Mouse (Mus musculus) liver, postnatal 0 days (tissue): ENCODE results near the gene Phf21a.

Source experiments
- CTCF ChIP-seq: sonication (generic); IDR thresholded peaks from 2 replicates; pipeline ENCODE4 v1.5.1; 2016; ENCODE audit warnings: antibody characterized with exemption, low read depth
- EP300 ChIP-seq: IDR thresholded peaks from 2 replicates; pipeline ENCODE4 v1.6.1; 2016; ENCODE audit warnings: antibody characterized with exemption, low read depth, mild to moderate bottlenecking

DNA sequence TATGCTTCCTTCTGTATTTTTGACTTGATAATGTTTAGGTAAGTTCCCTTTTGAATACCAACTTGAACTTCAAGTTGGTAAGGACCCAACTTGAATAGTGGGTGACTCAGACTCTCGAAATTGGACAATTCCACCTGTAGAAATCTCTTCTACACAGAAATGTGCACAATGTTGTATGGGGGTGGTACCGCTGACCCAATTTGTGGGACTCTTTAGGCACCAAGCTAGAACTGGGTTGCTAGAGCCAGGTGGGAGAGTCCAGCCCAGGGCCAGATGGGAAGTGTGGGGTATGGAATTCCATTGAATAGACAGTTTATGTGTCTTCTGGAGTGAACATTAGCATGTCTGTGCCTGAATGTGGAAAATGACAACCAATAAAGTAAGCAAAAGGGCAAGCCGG, 302.6 kb downstream of the Phf21a start:
- no peak for TF ChIP-seq EP300
- no peak for TF ChIP-seq CTCF
